Mouse (Mus musculus) spleen, postnatal 36 days (tissue): ENCODE measurements around the gene Stk33.
A peak's percentile ranks its signal among the peaks of the same experiment; 100 is the strongest.

Experiments used
- DNase-seq, 2 experiments: peaks; one replicate each; pipeline ENCODE4 v3.0.0; 2022; ENCODE audit warnings: low spot score in 2 of 2, mixed read lengths in 1 of 2

Gene Stk33

GRCm38 (mm10) chr7:109357877-109358276 is 81.0 kb downstream of the Stk33 start:
- DNase-seq: peak; percentile 2 to 6

GRCm38 (mm10) chr7:109347241-109347640 is 91.6 kb downstream of the Stk33 start:
- DNase-seq: no peak

- no peak for DNase-seq
Observed at GRCm38 (mm10) chr7:109331722-109332121, 107.2 kb downstream of the Stk33 start.

GRCm38 (mm10) chr7:109328772-109329171 is 110.1 kb downstream of the Stk33 start:
- no peak for DNase-seq

- DNase-seq: no peak
Observed at GRCm38 (mm10) chr7:109326813-109327212, 112.1 kb downstream of the Stk33 start.

- no peak for DNase-seq
Observed at GRCm38 (mm10) chr7:109325731-109326130, 113.2 kb downstream of the Stk33 start.

GRCm38 (mm10) chr7:109325169-109325568 is 113.7 kb downstream of the Stk33 start:
- no peak for DNase-seq

GRCm38 (mm10) chr7:109309506-109309905 is 129.4 kb downstream of the Stk33 start:
- DNase-seq: no peak

GRCm38 (mm10) chr7:109295807-109296206 is 143.1 kb downstream of the Stk33 start:
- no peak for DNase-seq

GRCm38 (mm10) chr7:109295351-109295750 is 143.5 kb downstream of the Stk33 start:
- DNase-seq: no peak

GRCm38 (mm10) chr7:109290501-109290900 is 148.4 kb downstream of the Stk33 start:
- no peak for DNase-seq

GRCm38 (mm10) chr7:109289106-109289505 is 149.8 kb downstream of the Stk33 start:
- DNase-seq: no peak

GRCm38 (mm10) chr7:109282106-109282505 is 156.8 kb downstream of the Stk33 start:
- DNase-seq: no peak

- no peak for DNase-seq
Observed at GRCm38 (mm10) chr7:109276622-109277021, 162.3 kb downstream of the Stk33 start.

GRCm38 (mm10) chr7:109275901-109276300 is 163.0 kb downstream of the Stk33 start:
- no peak for DNase-seq

GRCm38 (mm10) chr7:109275151-109275550 is 163.7 kb downstream of the Stk33 start:
- no peak for DNase-seq

GRCm38 (mm10) chr7:109274289-109274688 is 164.6 kb downstream of the Stk33 start:
- no peak for DNase-seq

- no peak for DNase-seq
Observed at GRCm38 (mm10) chr7:109269046-109269445, 169.8 kb downstream of the Stk33 start.

GRCm38 (mm10) chr7:109267370-109267769 is 171.5 kb downstream of the Stk33 start:
- no peak for DNase-seq

GRCm38 (mm10) chr7:109266181-109266580 is 172.7 kb downstream of the Stk33 start:
- no peak for DNase-seq

GRCm38 (mm10) chr7:109265606-109266005 is 173.3 kb downstream of the Stk33 start:
- DNase-seq: no peak

GRCm38 (mm10) chr7:109255506-109256352 is 183.2 kb downstream of the Stk33 start:
- peak; percentile 70 to 75 for DNase-seq

- no peak for DNase-seq
Observed at GRCm38 (mm10) chr7:109251418-109251817, 187.5 kb downstream of the Stk33 start.

- DNase-seq: no peak
Observed at GRCm38 (mm10) chr7:109244776-109245175, 194.1 kb downstream of the Stk33 start.
